Mouse (Mus musculus): ENCODE data around the gene Wdr74.

DNA sequence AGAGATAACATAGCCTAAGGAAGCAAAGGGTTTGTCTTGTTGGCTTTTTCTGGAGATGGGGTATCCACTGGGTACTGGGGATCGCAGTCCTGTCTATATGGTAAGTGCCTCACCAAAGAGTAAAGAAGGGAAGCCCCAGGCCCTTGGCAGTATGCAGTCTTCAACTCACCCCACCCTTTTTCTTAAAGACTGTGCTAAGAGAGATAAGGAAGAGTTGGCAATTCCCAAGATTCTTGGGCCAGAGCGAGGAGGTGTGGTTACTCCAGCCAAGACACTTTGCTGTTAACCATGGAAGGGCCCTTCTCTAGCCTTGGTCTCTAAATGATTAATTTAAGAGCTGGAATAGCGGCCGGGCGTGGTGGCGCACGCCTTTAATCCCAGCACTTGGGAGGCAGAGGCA, 28.7 kb upstream of the Wdr74 start:
- no peak for TF ChIP-seq CTCF (IDR thresholded peaks at IDR 0.05)
- TF ChIP-seq EP300 (IDR thresholded peaks at IDR 0.05): no peak

Data from lung, postnatal 0 days (tissue).